Mouse (Mus musculus) neural tube, postnatal 0 days (tissue): ENCODE measurements around the gene Uchl5. TPM values are rescaled to one million over a fixed set of nuclear protein-coding genes. Genes with fewer than 3 reads are reported as not detected.

Experiments
- polyA plus RNA-seq: library from polyadenylated mRNA; unstranded; fragments of >200 nt; fragmentation: Nextera tagmentation; extraction: Ambion mirVana; gene quantifications from 2 replicates; pipeline ENCODE4 v1.2.1, GENCODE M21; 2015

Uchl5 gene
- 67.8 and 68.0 TPM in 2 replicates for polyA plus RNA-seq

GRCm38 (mm10) chr1:143776446-143777411 lies at the start of gene Uchl5, which contains the start of gene Trove2:
Gene Uchl5 (plus strand): TSS chr1:143777272.
Gene Trove2 (minus strand): TSS chr1:143777068.

Other genes starting within 250 kb of the Uchl5 start
- gene B3galt2, start 136.6 kb upstream of the Uchl5 start, polyA plus RNA-seq, result 7.6 and 7.9 TPM in 2 replicates
- gene Cdc73, start 74.4 kb upstream of the Uchl5 start, polyA plus RNA-seq, result 12.5 and 15.0 TPM in 2 replicates
- gene Glrx2, start 60.9 kb upstream of the Uchl5 start, polyA plus RNA-seq, result 120 and 137 TPM in 2 replicates
- gene Trove2, start 204 bp upstream of the Uchl5 start, polyA plus RNA-seq, result 14.9 and 15.7 TPM in 2 replicates
- 79.0 and 80.7 TPM in 2 replicates for gene Rgs2, start 226.9 kb downstream of the Uchl5 start, polyA plus RNA-seq